Mouse (Mus musculus) right cerebral cortex, postnatal 4 days (tissue): Measurements from ENCODE around the gene Pigc.

Experiments
- DNase-seq: peaks from one replicate; pipeline ENCODE4 v3.0.0-alpha.2; 2022

Gene Pigc

DNA sequence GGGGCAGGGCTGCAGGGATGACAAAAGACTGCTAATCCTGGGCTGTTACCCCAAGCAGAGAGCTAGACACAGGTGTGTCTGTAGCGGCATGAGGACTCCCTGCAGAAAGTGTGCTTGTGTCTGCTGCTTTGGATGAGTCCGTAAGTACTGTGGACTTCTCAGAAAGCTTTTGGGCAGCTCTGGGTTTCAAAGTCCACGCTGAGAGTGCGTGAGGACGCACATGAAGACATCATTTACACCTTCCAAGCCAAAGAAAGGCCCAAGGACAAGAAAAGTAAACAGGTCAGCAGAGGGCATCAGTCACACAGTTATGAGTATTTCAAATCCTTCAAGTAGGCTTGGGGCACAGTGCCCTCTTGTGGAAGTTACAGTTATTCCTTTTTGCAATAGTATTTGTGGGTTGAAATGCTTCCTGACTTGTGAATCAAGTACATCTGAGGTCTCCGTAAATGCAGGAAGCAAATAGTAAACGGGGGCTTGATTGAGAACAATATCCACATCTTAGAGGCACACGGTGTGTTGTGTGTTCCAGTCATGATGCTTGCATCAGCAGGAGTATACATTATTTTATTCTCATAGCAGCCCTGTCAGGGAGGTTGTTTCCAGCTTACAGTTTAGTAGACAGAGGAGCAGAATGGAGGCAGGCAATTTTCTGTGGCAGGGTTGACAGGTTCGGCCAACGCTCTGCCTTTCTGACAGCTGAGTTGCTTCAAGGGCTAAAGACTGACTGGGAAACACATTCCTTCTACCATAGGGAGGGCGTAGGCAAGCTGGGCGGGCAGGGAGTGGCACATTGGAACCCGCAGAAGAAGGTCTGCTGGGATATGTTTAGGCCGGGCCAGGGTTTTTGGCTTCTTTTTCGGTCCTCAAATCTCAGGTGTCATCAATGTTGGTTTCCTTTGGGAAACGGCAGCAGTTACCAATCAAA lies 7.5 kb downstream of the Pigc start:
- peak; percentile 73 for DNase-seq

DNA sequence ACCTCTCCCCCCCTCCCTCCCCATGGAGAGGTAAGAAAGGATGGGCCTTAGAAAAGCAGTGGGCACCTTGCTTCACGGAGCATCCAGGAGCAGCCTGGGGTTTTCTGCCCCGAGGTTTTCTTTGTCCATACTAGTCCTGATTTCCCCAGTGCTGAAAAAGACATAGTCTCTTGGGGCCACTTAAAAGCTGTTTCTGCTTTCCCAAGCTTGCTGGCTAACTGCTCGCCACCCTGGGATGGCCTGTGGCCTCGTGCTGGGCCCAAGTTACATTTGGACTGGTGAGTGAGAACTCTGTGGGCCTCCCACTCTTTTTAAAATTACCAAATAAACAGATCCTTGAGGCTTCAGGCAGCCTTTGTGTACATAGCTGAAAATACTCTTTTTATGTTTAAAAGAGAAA lies 8.3 kb downstream of the Pigc start:
- DNase-seq, result no peak

DNA sequence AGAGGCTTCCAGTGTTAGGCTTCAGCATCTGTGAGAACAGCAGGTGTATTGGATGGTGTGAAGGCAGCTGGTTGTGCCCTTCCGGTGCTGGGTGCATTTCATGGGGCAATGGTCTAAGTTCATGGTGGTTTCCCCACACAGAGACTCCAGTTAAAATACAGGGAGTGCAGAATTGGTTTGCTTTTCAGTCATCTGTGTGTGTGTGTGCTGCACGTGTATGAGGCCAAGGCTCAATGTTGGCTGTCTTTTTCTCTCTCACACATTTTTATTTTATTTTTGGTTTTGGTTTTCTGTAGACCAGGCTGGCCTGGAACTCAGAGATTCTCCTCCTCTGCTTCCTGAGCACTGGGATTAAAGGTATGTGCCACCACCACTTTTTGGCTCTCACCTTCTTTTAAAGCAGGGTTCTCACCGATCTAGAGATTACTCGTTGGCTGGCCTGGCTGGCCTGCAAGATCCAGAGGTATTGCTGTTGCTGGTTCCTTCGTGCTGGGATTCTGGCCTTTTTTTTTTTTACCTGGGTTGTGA lies 9.3 kb downstream of the Pigc start:
- DNase-seq, result no peak

DNA sequence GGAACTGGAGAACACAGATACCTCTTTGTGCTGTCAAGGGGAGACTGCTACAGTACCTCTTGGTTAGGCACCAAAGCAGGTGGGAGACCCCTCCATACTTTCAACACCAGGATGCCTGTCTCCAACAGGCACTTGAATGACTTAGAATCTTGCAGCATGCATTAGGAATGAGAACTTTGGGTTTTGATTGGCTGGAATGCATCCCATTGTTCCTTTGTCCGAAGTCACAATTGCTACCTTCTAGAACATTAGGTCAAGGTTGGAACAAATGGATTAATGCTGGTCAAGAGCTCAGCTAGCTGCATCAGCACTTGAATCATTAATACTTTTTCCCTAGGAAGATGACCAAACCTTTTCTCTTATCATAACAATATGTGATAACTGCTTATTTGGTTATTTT lies 10.6 kb downstream of the Pigc start, which contains the start of gene 4930558K02Rik:
TSS of gene 4930558K02Rik (minus strand) at position 101 of the 400 bp plus-strand sequence.
- DNase-seq, result no peak

GRCm38 (mm10) chr1:161980046-161980445 lies 11.1 kb downstream of the Pigc start:
- no peak for DNase-seq

DNA sequence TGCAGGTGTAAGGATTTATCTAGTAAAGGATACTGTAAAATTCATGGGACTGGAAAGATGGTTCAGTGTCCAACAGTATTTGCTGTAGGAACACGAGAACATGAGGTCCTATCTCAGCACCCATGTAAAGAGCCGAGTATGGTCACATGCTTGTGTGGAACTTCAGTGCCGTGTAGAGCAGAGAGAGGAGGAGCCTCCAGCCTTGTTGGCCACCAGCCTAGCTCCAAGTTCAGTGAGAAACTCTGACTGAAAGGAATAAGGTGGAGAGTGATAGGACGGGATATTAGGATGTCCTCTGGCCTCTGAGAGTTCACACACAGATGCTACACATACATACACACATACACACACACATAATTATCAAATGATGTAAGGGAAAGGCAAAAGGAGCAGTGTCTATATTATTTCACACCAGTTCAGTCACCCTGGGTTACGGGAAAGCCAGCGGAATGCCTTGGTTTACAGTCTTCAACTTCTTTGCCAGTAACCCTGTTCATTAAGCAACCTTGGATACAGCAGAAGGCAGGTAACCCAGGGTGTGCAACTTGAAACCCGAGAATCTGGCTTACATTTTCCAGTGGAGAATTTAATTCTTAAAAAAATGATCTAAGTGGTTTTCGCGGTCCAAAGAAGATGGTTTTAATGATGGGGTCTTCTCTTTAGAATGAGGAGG lies 11.8 kb downstream of the Pigc start:
- no peak for DNase-seq

- no peak for DNase-seq
Measured at GRCm38 (mm10) chr1:161983451-161983850, 14.5 kb downstream of the Pigc start.

DNA sequence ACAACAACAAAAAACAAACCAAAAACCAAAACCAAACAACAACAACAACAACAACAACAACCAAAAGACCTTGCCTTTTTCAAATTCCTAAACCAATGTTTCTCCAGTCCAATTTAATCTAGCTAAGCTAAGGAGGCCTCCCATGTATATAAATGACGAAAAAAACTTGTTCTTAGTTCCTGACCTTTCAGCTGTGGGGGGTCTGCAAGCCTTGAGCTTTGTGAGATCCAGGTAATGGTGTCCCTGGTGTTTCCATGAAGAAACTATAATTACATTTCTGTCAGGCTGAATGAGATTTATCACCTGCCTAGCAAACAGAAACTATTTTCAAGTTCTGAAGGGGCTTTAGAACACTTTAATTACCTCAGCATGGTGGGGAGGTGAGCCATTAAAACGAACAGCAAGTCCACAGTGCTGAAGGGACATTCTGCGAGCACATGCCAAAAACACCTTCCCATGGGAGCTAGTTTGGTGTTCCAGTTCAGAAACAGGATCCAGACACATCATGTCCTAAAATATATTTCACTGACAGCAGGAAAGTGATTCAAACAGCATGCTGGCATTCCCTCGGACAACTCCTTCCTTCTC lies 15.1 kb downstream of the Pigc start:
- no peak for DNase-seq

GRCm38 (mm10) chr1:161990684-161991578 lies 21.9 kb downstream of the Pigc start:
- no peak for DNase-seq

- DNase-seq, result no peak
Measured at GRCm38 (mm10) chr1:161991846-161992245, 22.9 kb downstream of the Pigc start.

GRCm38 (mm10) chr1:161992389-161992788 lies 23.4 kb downstream of the Pigc start:
- no peak for DNase-seq

DNA sequence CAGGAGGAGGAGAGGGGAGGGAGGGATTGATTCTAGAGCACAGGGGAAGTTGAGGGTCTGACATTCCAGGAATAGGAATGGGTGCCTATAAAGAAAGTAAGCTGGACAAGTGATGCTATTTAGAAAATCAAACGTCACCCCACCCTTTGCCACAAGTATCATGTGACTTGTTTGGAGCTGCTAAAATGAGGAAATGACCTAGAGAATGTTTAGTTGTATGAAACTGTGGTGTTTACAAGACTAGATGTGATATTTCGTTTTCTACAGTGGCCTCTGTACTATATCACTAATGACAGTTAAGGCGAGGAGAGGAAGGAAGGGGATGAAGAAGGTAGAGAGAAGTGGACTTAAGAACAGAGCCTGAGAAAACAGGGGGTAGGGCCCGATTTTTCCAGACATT lies 29.8 kb downstream of the Pigc start:
- DNase-seq, result no peak

GRCm38 (mm10) chr1:161999338-161999737 lies 30.4 kb downstream of the Pigc start:
- DNase-seq, result no peak

GRCm38 (mm10) chr1:161999882-162000371 lies 30.9 kb downstream of the Pigc start:
- DNase-seq, result peak; percentile 44

DNA sequence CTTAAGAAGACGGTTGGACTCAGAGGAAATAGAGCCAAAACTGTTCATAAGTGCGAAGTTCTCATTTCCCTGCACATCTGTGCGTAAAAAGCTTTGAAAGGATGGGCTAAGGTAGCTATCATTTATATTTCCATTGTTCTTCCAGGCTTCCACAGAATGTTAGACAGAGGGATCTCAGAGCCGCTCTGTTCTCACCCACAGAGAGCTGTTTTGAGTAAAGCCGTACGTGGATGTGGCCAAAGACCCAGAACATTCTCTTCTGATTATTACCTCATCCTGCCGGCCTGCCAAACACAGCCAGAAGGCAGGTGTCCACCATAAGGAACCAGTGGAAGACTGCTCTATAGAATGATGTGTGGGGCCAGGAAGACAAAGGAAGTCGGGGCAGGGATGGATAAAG lies 32.3 kb downstream of the Pigc start:
- no peak for DNase-seq

DNA sequence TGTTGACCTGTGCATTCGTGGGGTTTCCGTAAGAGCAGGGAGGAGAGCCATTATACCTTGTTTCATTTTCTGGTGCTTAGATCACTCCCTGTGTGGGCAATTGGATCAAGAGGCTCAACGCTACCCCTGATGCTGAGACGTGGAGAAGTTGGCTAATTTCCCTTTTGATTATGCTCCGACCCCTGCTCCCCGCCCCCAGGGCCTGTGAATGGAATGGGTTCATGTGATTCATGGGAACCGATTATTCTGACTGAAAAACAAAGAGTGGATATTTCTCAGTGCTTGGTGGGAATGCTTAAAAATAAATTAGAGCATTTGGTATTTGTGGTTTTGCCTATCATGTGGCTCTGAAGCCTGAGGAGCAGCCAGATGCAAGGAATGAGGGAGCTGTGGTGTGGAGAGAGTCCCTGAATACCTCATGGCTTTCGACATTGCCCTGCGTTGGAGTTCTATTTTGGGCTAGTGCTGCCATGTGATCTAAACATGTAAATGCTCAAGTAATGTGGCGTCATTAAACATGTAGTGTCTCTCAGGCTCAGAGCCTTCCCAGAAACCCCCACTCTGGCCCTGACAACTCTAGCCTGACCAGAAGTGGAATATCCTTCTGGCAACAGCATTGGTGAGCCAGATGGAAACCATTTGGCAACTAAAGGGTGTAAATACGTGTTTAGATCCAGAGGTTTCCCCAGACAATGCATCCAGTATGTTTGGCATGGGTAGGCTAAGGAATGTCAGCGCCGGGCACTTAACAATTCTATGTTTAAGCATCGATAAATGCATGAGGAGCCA lies 34.9 kb downstream of the Pigc start:
- DNase-seq, result no peak

- no peak for DNase-seq
Measured at GRCm38 (mm10) chr1:162004518-162004780, 35.5 kb downstream of the Pigc start.

DNA sequence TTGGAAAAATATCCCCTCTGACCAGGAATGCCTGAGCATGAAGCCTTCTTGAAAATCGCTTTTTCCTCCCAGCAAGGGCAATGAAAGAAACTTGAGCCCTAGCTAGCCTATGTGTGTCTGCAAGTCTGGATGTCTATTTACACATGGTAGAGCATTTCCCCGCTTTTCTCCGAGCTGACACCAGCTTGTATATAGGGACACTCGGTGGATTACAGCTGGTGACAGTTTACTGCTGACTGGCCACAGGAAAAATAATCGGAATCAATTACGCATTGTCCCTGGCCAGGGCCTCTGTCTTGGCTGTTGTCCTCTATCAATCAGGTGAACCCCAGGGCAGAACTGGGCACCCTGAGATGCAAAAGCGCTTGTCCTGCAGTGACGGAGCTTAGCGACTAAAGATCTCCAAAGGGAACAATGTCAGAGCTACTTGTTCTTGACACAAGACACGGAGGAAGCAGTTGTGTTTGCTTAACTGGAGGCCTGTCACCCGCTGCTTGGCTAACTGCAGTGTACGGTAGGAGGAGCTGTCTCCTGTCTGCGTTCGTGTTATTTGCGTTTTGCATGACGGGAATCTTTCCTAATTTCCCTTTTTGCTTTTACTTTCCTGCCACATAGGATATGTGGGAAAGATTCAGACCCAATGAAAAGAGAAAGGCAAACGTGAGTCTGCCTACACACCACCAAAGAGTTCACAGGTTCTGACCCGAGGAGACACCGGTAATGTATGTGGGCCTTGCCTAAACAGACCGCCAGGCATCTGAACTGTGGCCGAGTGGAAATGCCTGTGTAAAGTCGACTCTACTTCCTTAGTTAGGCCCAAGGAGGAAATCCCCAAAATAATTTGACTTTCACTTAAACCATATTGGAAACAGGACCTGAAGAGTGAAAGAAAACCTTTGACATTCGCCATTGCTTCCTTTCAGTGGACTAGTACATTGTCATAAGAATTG lies 36.1 kb downstream of the Pigc start:
- no peak for DNase-seq

DNA sequence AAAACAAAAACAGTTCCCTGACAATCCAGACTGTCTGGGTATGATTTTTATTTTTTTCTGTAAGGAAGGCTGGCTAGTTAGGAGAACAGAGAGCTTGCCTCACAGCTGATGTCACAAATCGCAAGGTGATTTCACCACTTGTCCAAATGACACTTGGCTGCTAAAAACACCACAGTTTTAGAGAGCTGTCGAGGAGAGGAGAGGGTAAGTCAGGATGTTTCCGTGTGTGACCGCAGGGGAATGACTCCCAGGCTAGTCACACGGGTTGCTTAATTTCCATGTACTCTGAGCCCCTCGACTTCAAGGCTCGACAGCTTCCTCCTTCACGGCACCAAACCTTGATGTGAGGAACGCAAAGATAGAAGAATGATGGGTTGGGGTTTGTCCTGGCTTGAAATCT lies 37.1 kb downstream of the Pigc start:
- DNase-seq, result no peak

DNA sequence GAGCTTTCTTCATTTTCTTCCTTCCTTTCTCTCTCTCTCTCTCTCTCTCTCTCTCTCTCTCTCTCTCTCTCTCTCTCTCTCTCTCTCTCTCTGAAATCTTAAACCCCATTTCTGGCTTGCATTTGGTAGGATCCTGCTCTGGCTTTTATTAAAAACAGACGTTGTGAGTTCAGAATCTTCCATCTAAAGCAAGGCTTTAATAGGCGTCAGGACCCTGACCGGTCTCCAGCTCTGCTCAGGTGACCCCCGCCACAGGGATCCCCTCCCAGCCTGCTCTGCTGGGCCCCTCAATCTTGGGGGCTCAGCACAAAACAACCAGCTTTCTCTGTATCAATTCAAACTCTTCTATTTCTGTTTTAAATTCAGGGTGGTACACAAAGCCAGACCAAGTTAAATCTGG lies 39.2 kb downstream of the Pigc start:
- DNase-seq, result no peak
